Mouse (Mus musculus) liver, embryonic 11.5 days (tissue): ENCODE data around the gene Gm14744. TPM values are rescaled to one million over a fixed set of nuclear protein-coding genes. Genes with fewer than 3 reads are reported as not detected.
"Not testable (repeated sequence)": the region's sequence is repeated elsewhere in the genome, so short reads cannot be mapped to it uniquely, and the experiment has no call there.

Source experiments
- ATAC-seq: fragments of 200-750 bp; cut with Nextera tagmentation; replicated peaks from 2 replicates; pipeline ENCODE4 v1.8.0; 2017; ENCODE audit warnings: moderate number of reproducible peaks, mild to moderate bottlenecking, moderate TSS enrichment, moderate library complexity; ENCODE audit not compliant: low FRiP score
- DNase-seq: peaks from one replicate; pipeline ENCODE4 v3.0.0-alpha.2; 2017; ENCODE audit warnings: low spot score
- H3K27ac ChIP-seq: fragments of 300-500 bp; sonication (generic); 2 replicates; pipeline ENCODE4 v1.5.1; 2014; ENCODE audit warnings: mild to moderate bottlenecking, low read depth, low read length, control low read depth
- H3K27me3 ChIP-seq: fragments of 300-500 bp; sonication (generic); replicated peaks from 2 replicates; pipeline ENCODE4 v1.6.1; 2014; ENCODE audit warnings: low read length, mixed read lengths; ENCODE audit not compliant: control insufficient read depth, insufficient read depth
- H3K36me3 ChIP-seq: fragments of 300-500 bp; sonication (generic); 2 replicates; pipeline ENCODE4 v1.6.1; 2014; ENCODE audit warnings: mild to moderate bottlenecking, low read length, moderate library complexity, mixed read lengths; ENCODE audit not compliant: control insufficient read depth, insufficient read depth
- H3K4me1 ChIP-seq: fragments of 300-500 bp; sonication (generic); replicated peaks from 2 replicates; pipeline ENCODE4 v1.6.1; 2014; ENCODE audit warnings: low read length, mixed read lengths; ENCODE audit not compliant: control insufficient read depth, insufficient read depth
- H3K4me2 ChIP-seq: fragments of 300-500 bp; sonication (generic); 2 replicates; pipeline ENCODE4 v1.6.1; 2014; ENCODE audit warnings: mild to moderate bottlenecking, control low read depth, moderate library complexity
- H3K4me3 ChIP-seq: fragments of 300-500 bp; sonication (generic); 2 replicates; pipeline ENCODE4 v1.5.1; 2014; ENCODE audit warnings: low read depth, low read length, control low read depth
- H3K9ac ChIP-seq: fragments of 300-500 bp; sonication (generic); 2 replicates; pipeline ENCODE4 v1.6.1; 2014; ENCODE audit warnings: low read depth, low read length, control low read depth
- H3K9me3 ChIP-seq: fragments of 300-500 bp; sonication (generic); 2 replicates; pipeline ENCODE4 v1.6.1; 2016; ENCODE audit warnings: low read length, inconsistent platforms, mixed read lengths; ENCODE audit not compliant: control insufficient read depth
- WGBS: fragments of 180-500 bp; shearing (Covaris S2); extraction: QIAGEN DNeasy Blood & Tissue Kit; methylation state at CpG from one replicate; pipeline ENCODE4 v1.1.7; 2014; 5-methylcytosine and 5-hydroxymethylcytosine counted together
- polyA plus RNA-seq: library from polyadenylated mRNA; unstranded; fragments of >200 nt; fragmentation: Nextera tagmentation; extraction: Ambion mirVana; gene quantifications from 2 replicates; pipeline ENCODE4 v1.2.1, GENCODE M21; 2014

The Gm14744 gene
- polyA plus RNA-seq = not detected in 2 replicates

DNA sequence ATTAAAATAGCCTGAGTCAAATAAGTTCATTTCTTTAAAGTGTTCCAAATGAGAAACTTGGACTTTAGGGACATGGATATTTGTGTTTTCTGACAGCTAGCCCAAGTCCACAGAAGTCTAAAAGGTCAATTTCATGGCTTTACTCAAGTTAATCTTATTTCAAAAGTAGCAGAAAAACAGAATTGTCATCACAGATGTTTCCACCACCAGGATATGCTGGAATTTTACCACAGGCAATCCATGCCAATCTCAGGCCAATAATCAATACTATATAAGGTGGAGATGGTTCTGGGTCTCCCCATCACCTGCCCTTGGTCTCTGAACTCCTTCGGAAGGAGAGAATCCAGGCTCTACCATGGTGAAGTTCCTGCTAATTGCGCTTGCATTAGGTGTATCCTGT lies at the start of gene Gm14744:
Gene Gm14744, plus strand, starts transcription at position 301 of the 400 bp plus-strand sequence.
- ATAC-seq, H3K9me3 ChIP-seq, H3K36me3 ChIP-seq, H3K4me2 ChIP-seq, H3K4me1 ChIP-seq, H3K27ac ChIP-seq, H3K27me3 ChIP-seq, DNase-seq, H3K4me3 ChIP-seq, H3K9ac ChIP-seq: not testable (repeated sequence)
- 80% methylated on average over 2 of the region's 2 CpGs for WGBS

DNA sequence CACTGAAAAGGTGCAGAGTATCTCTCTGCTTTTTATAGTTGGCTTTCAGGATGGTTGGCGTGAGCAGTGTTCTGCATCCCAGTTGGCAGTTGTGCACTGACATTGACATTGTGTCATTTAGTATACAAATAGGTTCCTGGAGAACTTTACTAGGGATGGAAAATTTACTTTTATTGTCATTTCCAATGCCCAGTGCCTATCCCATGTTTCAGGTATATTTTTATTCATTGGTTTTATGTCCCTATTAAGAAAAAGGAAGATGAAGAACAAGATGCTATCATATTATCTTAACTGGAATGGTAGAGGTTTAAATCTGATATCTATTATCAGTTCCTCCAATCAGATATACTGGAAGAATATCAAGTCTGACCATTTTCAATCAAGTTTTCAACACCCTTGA lies 11.0 kb upstream of the Gm14744 start, which contains the start of gene Pbsn:
Gene Pbsn, minus strand, starts transcription at position 101 of the 400 bp plus-strand sequence.
- Histone ChIP-seq H3K9me3 (no peaks in the 10 kb centered on the region), H3K4me1 (no peaks in the 10 kb centered on the region), H3K9ac (no peak within 1 kb of the TSS), H3K27ac (no peak within 1 kb of the TSS), H3K4me2 (no peak within 1 kb of the TSS), H3K27me3 (no peaks in the 10 kb centered on the region), H3K4me3 (no peak within 1 kb of the TSS), H3K36me3 (no peaks in the 10 kb centered on the region)
- DNase-seq (no peak), ATAC-seq (no peak)
- 70% methylated on average over 1 of the region's 1 CpGs for WGBS

DNA sequence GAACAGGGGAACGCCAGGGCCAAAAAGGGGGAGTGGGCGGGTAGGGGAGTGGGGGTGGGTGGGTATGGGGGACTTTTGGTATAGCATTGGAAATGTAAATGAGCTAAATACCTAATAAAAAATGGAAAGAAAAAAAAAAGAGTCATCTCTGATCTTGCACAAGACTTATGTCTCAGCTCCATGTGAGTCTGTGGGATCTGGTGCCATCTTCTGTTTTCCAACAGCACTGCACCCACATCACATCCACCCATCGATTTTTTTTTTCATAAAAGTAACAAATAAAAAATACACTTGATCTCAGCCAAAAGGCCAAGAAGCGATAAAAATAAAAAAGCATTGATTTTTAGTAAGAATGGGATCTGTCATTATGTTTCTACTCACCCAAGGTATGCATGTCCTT lies 15.5 kb downstream of the Gm14744 start:
- not testable (repeated sequence) for H3K36me3 ChIP-seq, H3K9ac ChIP-seq
- 41% methylated on average over 2 of the region's 4 CpGs for WGBS

More for the DNA sequence above, 15.5 kb downstream of the Gm14744 start:
- H3K4me2 ChIP-seq, H3K4me1 ChIP-seq, H3K27me3 ChIP-seq, ATAC-seq, H3K27ac ChIP-seq, H3K4me3 ChIP-seq, DNase-seq, H3K9me3 ChIP-seq: not testable (repeated sequence)

Other genes starting within 250 kb of the Gm14744 start
- 6.4 and 6.6 TPM in 2 replicates for gene Prkx, start 68.5 kb upstream of the Gm14744 start, polyA plus RNA-seq
- gene Pbsn, start 11.1 kb upstream of the Gm14744 start, polyA plus RNA-seq = not detected in 2 replicates
- gene 5430402E10Rik, start 60.3 kb downstream of the Gm14744 start, polyA plus RNA-seq = not detected in 2 replicates
- not detected in 2 replicates for gene Obp1a, start 226.6 kb downstream of the Gm14744 start, polyA plus RNA-seq